Mouse (Mus musculus): Measurements from ENCODE around the gene Nipa2. TPM values are rescaled to one million over a fixed set of nuclear protein-coding genes. Genes with fewer than 3 reads are reported as not detected.
A peak's percentile ranks its signal among the peaks of the same experiment; 100 is the strongest.

The Nipa2 gene
- total and polyA plus RNA-seq, 3 experiments: 26.3 to 28.6 TPM; not detected in 1

DNA sequence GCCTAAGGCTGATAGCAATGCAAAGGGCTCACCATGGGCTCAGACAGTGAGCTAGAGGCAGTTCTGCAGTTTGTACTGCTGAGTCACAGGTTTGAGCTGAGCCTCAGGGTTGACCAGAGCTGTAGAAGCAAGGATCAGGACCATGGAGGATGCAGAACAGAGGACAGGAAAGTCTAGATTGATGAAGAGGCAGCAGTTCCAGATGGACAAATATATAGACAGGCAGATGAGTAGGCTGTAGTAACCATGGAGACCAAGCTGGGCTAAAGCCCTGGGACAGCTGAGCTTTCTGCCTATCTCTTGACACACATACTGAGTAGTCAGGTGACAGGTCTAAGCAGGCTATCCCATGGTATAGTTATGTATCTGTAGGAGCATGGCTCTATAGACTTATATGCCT, 71.5 kb downstream of the Nipa2 start:
- no peak overlapping the region for H3K4me3 ChIP-seq (ENCODE audit: control insufficient read depth in 1 of 2, insufficient read depth in 1 of 2, low read depth in 2 of 2, low read length in 2 of 2)
- no peak overlapping the region for H3K27ac ChIP-seq (ENCODE audit: control insufficient read depth, low read depth, low read length)
- no peaks in the 10 kb centered on the region for H3K79me2 ChIP-seq (ENCODE audit: control insufficient read depth, insufficient read depth, low read length, poor library complexity)
- H3K9me3 ChIP-seq (replicated peaks; ENCODE audit: insufficient read depth, low read length): no peaks in the 10 kb centered on the region
- DNase-seq (ENCODE audit: low read depth, low spot score): no peak
- TF ChIP-seq JUND (IDR thresholded peaks at IDR 0.05; ENCODE audit: low read depth, low read length): no peak
- TF ChIP-seq POLR2A (IDR thresholded peaks at IDR 0.05; ENCODE audit: control insufficient read depth in 1 of 2, insufficient read depth in 1 of 2, low read depth in 1 of 2, low read length in 2 of 2, poor library complexity in 1 of 2): no peak
- no peak for TF ChIP-seq MEF2A (IDR thresholded peaks at IDR 0.05; ENCODE audit: extremely low read depth, insufficient replicate concordance, low read depth, low read length, poor library complexity, severe bottlenecking)
- TF ChIP-seq TAL1 (IDR thresholded peaks at IDR 0.05; ENCODE audit: low read length): no peak
- TF ChIP-seq CHD2 (IDR thresholded peaks at IDR 0.05; ENCODE audit: low read length): no peak
- no peak for TF ChIP-seq ZMIZ1 (IDR thresholded peaks at IDR 0.05; ENCODE audit: low read depth, low read length)
- no peak for TF ChIP-seq MAFK (IDR thresholded peaks at IDR 0.05; ENCODE audit: borderline replicate concordance, low read depth, low read length)
- no peak for TF ChIP-seq ZNF384 (IDR thresholded peaks at IDR 0.05; ENCODE audit: low read depth, low read length)
- no peak for TF ChIP-seq SMC3 (IDR thresholded peaks at IDR 0.05; ENCODE audit: low read depth, low read length)
- no peak for TF ChIP-seq SIN3A (IDR thresholded peaks at IDR 0.05; ENCODE audit: low read length)
- no peak for TF ChIP-seq ZKSCAN1 (IDR thresholded peaks at IDR 0.05; ENCODE audit: low read depth, low read length)
- TF ChIP-seq POLR2AphosphoS5 (IDR thresholded peaks at IDR 0.05; ENCODE audit: borderline replicate concordance, low read depth, low read length): no peak
- peaks cover 0 to 4% of the 10 kb centered on the region in 2 experiments; a peak in 2 of 4 replicates for H3K36me3 ChIP-seq (ENCODE audit: control insufficient read depth in 1 of 2, insufficient read depth in 2 of 2, low read length in 2 of 2)
- no peak overlapping the region for H3K9ac ChIP-seq (ENCODE audit: control insufficient read depth, low read depth, low read length, poor library complexity, severe bottlenecking)
- no peaks in the 10 kb centered on the region for H3K27me3 ChIP-seq (ENCODE audit: control insufficient read depth in 1 of 2, insufficient read depth in 2 of 2, low read length in 2 of 2)
- no peaks in the 10 kb centered on the region for H3K4me1 ChIP-seq (ENCODE audit: control insufficient read depth in 1 of 2, insufficient read depth in 2 of 2, low read length in 2 of 2)

DNA sequence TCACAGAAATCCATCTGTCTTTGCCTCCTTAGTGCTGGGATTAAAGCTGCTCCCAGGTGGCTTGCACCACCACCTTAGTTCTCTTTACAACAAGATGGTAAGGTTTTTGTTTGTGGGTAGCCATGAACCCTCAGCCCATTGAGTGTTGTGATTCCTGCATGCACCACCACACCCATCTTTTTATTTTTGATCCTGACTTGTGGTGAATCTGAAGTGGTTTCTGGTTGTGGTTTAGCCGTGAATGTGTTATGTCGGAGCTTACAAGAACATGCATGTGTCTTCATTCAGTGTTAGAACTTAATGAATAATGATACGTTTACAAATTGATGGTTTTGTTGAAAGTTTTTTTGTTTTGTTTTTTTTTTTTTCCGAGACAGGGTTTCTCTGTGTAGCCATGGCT, 72.3 kb downstream of the Nipa2 start:
- no peaks in the 10 kb centered on the region; a peak in 1 of 4 replicates for H3K36me3 ChIP-seq (ENCODE audit: control insufficient read depth in 1 of 2, insufficient read depth in 2 of 2, low read length in 2 of 2)

DNA sequence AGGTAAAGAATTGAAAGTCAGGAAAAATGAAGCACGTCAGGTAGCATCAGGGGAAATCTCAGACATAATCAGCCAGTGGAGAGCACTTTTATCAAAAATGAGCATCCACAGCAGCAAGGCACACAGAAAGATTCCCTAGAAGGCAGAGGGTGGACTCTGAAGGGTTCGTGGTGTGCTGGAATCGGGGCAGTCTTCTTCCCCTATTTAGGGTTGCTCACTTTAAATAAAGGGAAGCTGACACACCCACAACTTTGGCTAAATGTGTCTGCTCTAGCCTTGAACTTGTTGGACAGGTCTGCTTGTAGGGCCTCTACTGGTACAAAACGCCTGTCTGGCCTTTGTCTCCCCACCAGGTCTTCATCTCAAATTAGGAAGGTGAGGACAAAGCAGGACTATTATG, 73.7 kb downstream of the Nipa2 start:
- no peak overlapping the region for H3K4me3 ChIP-seq (ENCODE audit: control insufficient read depth in 1 of 2, insufficient read depth in 1 of 2, low read depth in 2 of 2, low read length in 2 of 2)
- peak; percentile 13 for DNase-seq (ENCODE audit: low read depth, low spot score)
- TF ChIP-seq KAT2A (conservative IDR thresholded peaks at IDR 0.05; ENCODE audit: low read depth, low read length) (no peak), MAZ (IDR thresholded peaks at IDR 0.05; ENCODE audit: low read depth, low read length) (no peak), RCOR1 (IDR thresholded peaks at IDR 0.05; ENCODE audit: low read depth, low read length) (no peak), EP300 (IDR thresholded peaks at IDR 0.05; ENCODE audit: low read depth in 1 of 2, low read length in 2 of 2) (no peak), ELF1 (IDR thresholded peaks at IDR 0.05; ENCODE audit: low read depth, low read length) (no peak), BHLHE40 (IDR thresholded peaks at IDR 0.05; ENCODE audit: borderline replicate concordance, low read depth, low read length) (no peak)
- H3K27ac ChIP-seq (ENCODE audit: control insufficient read depth, low read depth, low read length): no peak overlapping the region
- H3K9me3 ChIP-seq (replicated peaks; ENCODE audit: insufficient read depth, low read length): no peaks in the 10 kb centered on the region
- H3K79me2 ChIP-seq (ENCODE audit: control insufficient read depth, insufficient read depth, low read length, poor library complexity): no peaks in the 10 kb centered on the region
- H3K36me3 ChIP-seq (ENCODE audit: control insufficient read depth in 1 of 2, insufficient read depth in 2 of 2, low read length in 2 of 2): no peaks in the 10 kb centered on the region; a peak in 1 of 4 replicates
- no peak overlapping the region for H3K9ac ChIP-seq (ENCODE audit: control insufficient read depth, low read depth, low read length, poor library complexity, severe bottlenecking)
- no peaks in the 10 kb centered on the region for H3K4me1 ChIP-seq (ENCODE audit: control insufficient read depth in 1 of 2, insufficient read depth in 2 of 2, low read length in 2 of 2)
- no peaks in the 10 kb centered on the region for H3K27me3 ChIP-seq (ENCODE audit: control insufficient read depth in 1 of 2, insufficient read depth in 2 of 2, low read length in 2 of 2)

More for the DNA sequence above, 72.3 kb downstream of the Nipa2 start:
- no peaks in the 10 kb centered on the region for H3K79me2 ChIP-seq (ENCODE audit: control insufficient read depth, insufficient read depth, low read length, poor library complexity)
- H3K27me3 ChIP-seq (ENCODE audit: control insufficient read depth in 1 of 2, insufficient read depth in 2 of 2, low read length in 2 of 2): no peaks in the 10 kb centered on the region
- DNase-seq (ENCODE audit: low read depth, low spot score): no peak
- H3K4me1 ChIP-seq (ENCODE audit: control insufficient read depth in 1 of 2, insufficient read depth in 2 of 2, low read length in 2 of 2): no peaks in the 10 kb centered on the region
- no peak for TF ChIP-seq NRF1 (IDR thresholded peaks at IDR 0.05; ENCODE audit: insufficient read depth, low read depth, low read length, poor library complexity, severe bottlenecking)
- no peak for TF ChIP-seq MYB (IDR thresholded peaks at IDR 0.05; ENCODE audit: low read depth, low read length)
- TF ChIP-seq MXI1 (IDR thresholded peaks at IDR 0.05; ENCODE audit: low read depth, low read length): no peak
- no peak for TF ChIP-seq CTCF (IDR thresholded peaks at IDR 0.05 in 2 of 3, conservative IDR thresholded peaks at IDR 0.05 in 1 of 3; ENCODE audit: control insufficient read depth in 1 of 3, insufficient read depth in 1 of 3, low read depth in 2 of 3, low read length in 3 of 3, poor library complexity in 1 of 3, severe bottlenecking in 1 of 3)
- TF ChIP-seq MEF2A (IDR thresholded peaks at IDR 0.05; ENCODE audit: extremely low read depth, insufficient replicate concordance, low read depth, low read length, poor library complexity, severe bottlenecking): no peak
- no peaks in the 10 kb centered on the region for H3K9me3 ChIP-seq (replicated peaks; ENCODE audit: insufficient read depth, low read length)
- H3K27ac ChIP-seq (ENCODE audit: control insufficient read depth, low read depth, low read length): no peak overlapping the region
- H3K9ac ChIP-seq (ENCODE audit: control insufficient read depth, low read depth, low read length, poor library complexity, severe bottlenecking): no peak overlapping the region
- no peak overlapping the region for H3K4me3 ChIP-seq (ENCODE audit: control insufficient read depth in 1 of 2, insufficient read depth in 1 of 2, low read depth in 2 of 2, low read length in 2 of 2)
